Mouse (Mus musculus): ENCODE results near the gene Krt79.

GRCm38 (mm10) chr15:101929087-101929486, 11.0 kb downstream of the Krt79 start:
- TF ChIP-seq MAFK (IDR thresholded peaks at IDR 0.05; ENCODE audit: insufficient read depth, low read depth, low read length) (no peak), CHD2 (IDR thresholded peaks at IDR 0.05; ENCODE audit: low read depth, low read length) (no peak), ZNF384 (IDR thresholded peaks at IDR 0.05; ENCODE audit: low read depth, low read length) (no peak)

All from ES-E14 (cell line).